Mouse (Mus musculus) kidney, postnatal 0 days (tissue): ENCODE data around the gene Fev. TPM values are rescaled to one million over a fixed set of nuclear protein-coding genes. Genes with fewer than 3 reads are reported as not detected.

Experiments
- ATAC-seq: fragments of 200-750 bp; cut with Nextera tagmentation; replicated peaks from 2 replicates; pipeline ENCODE4 v1.8.0; 2017; ENCODE audit warnings: low read depth, moderate number of reproducible peaks, moderate TSS enrichment, moderate library complexity; ENCODE audit not compliant: low FRiP score
- DNase-seq: peaks from one replicate; pipeline ENCODE4 v3.0.0-alpha.2; 2016; ENCODE audit warnings: low spot score
- H3K27ac ChIP-seq: fragments of 300-500 bp; sonication (generic); 2 replicates; pipeline ENCODE4 v1.5.1; 2014; ENCODE audit warnings: mild to moderate bottlenecking
- H3K27me3 ChIP-seq: fragments of 300-500 bp; sonication (generic); 2 replicates; pipeline ENCODE4 v1.6.1; 2014; ENCODE audit warnings: low read length, mixed read lengths; ENCODE audit not compliant: insufficient read depth
- H3K36me3 ChIP-seq: fragments of 300-500 bp; sonication (generic); 2 replicates; pipeline ENCODE4 v1.6.1; 2014; ENCODE audit warnings: low read length, mixed read lengths; ENCODE audit not compliant: insufficient read depth
- H3K4me1 ChIP-seq: fragments of 300-500 bp; sonication (generic); replicated peaks from 2 replicates; pipeline ENCODE4 v1.6.1; 2014; ENCODE audit warnings: antibody characterized with exemption, low read length, mixed read lengths; ENCODE audit not compliant: insufficient read depth
- H3K4me2 ChIP-seq: fragments of 300-500 bp; sonication (generic); 2 replicates; pipeline ENCODE4 v1.6.1; 2014; ENCODE audit warnings: mild to moderate bottlenecking, low read length, moderate library complexity, mixed read lengths
- H3K4me3 ChIP-seq: fragments of 300-500 bp; sonication (generic); replicated peaks from 2 replicates; pipeline ENCODE4 v1.5.1; 2014; ENCODE audit warnings: low read depth, low read length
- H3K9ac ChIP-seq: fragments of 300-500 bp; sonication (generic); 2 replicates; pipeline ENCODE4 v1.6.1; 2014; ENCODE audit warnings: low read depth, low read length
- H3K9me3 ChIP-seq: fragments of 300-500 bp; sonication (generic); replicated peaks from 2 replicates; pipeline ENCODE4 v1.6.1; 2016; ENCODE audit warnings: low read length, inconsistent platforms, mixed read lengths
- CTCF ChIP-seq: IDR thresholded peaks from 2 replicates; pipeline ENCODE4 v1.5.1; 2016; ENCODE audit warnings: antibody characterized with exemption, low read depth, mild to moderate bottlenecking, moderate library complexity
- WGBS: fragments of 180-500 bp; shearing (Covaris S2); extraction: QIAGEN DNeasy Blood & Tissue Kit; methylation state at CpG from one replicate; pipeline ENCODE4 v1.1.7; 2014; 5-methylcytosine and 5-hydroxymethylcytosine counted together
- polyA plus RNA-seq: library from polyadenylated mRNA; unstranded; fragments of >200 nt; fragmentation: Nextera tagmentation; extraction: Ambion mirVana; gene quantifications from 2 replicates; pipeline ENCODE4 v1.2.1, GENCODE M21; 2015

Gene Fev
- polyA plus RNA-seq, 1 experiment from 2014 or later, result 0.14 TPM

GRCm38 (mm10) chr1:74901686-74902085 is 16.5 kb upstream of the Fev start:
- ATAC-seq (no peak), DNase-seq (no peak)
- Histone ChIP-seq H3K27me3 (peaks cover 56% of the 10 kb centered on the region), H3K4me3 (no peak overlapping the region), H3K27ac (no peak overlapping the region), H3K9me3 (no peaks in the 10 kb centered on the region), H3K4me2 (no peak overlapping the region), H3K36me3 (no peaks in the 10 kb centered on the region), H3K4me1 (peaks cover 6% of the 10 kb centered on the region; the same call in 1 of the 2 replicates), H3K9ac (no peak overlapping the region)
- peak; percentile 63 for TF ChIP-seq CTCF
- 3% methylated on average over 3 of the region's 3 CpGs for WGBS

GRCm38 (mm10) chr1:74900341-74901285 is 15.4 kb upstream of the Fev start:
- Histone ChIP-seq H3K36me3 (no peaks in the 10 kb centered on the region), H3K9ac (no peak overlapping the region), H3K27ac (no peak overlapping the region), H3K27me3 (peaks cover 62% of the 10 kb centered on the region), H3K9me3 (no peaks in the 10 kb centered on the region), H3K4me1 (peaks cover 6% of the 10 kb centered on the region; the same call in 1 of the 2 replicates), H3K4me3 (peak overlapping the region; percentile 26), H3K4me2 (peak overlapping the region; percentile 51)
- no peak for TF ChIP-seq CTCF
- under 1% methylated on average over 63 of the region's 66 CpGs for WGBS
- no peak for DNase-seq
- no peak; the same call in 1 of the 2 replicates for ATAC-seq

GRCm38 (mm10) chr1:74898656-74899431 is 13.6 kb upstream of the Fev start:
- WGBS, result 9% methylated on average over 7 of the region's 10 CpGs
- TF ChIP-seq CTCF, result no peak
- H3K9me3 ChIP-seq, result no peaks in the 10 kb centered on the region
- H3K9ac ChIP-seq, result no peak overlapping the region
- no peak overlapping the region for H3K4me2 ChIP-seq
- no peak overlapping the region for H3K27ac ChIP-seq
- no peaks in the 10 kb centered on the region for H3K36me3 ChIP-seq
- H3K4me1 ChIP-seq, result peaks cover 6% of the 10 kb centered on the region; the same call in 1 of the 2 replicates
- ATAC-seq (no peak), DNase-seq (no peak)
- H3K4me3 ChIP-seq, result no peak overlapping the region
- peaks cover 69% of the 10 kb centered on the region for H3K27me3 ChIP-seq

GRCm38 (mm10) chr1:74897976-74898375 is 12.8 kb upstream of the Fev start:
- no peak overlapping the region for H3K9ac ChIP-seq
- no peak overlapping the region for H3K4me3 ChIP-seq
- H3K4me2 ChIP-seq, result no peak overlapping the region
- H3K4me1 ChIP-seq, result peaks cover 6% of the 10 kb centered on the region; the same call in 1 of the 2 replicates
- WGBS, result 1% methylated on average over 7 of the region's 7 CpGs
- peaks cover 76% of the 10 kb centered on the region for H3K27me3 ChIP-seq
- DNase-seq (no peak), ATAC-seq (no peak)
- no peaks in the 10 kb centered on the region for H3K36me3 ChIP-seq
- TF ChIP-seq CTCF, result no peak
- H3K27ac ChIP-seq, result no peak overlapping the region
- H3K9me3 ChIP-seq, result no peaks in the 10 kb centered on the region

GRCm38 (mm10) chr1:74894966-74895365 is 9.7 kb upstream of the Fev start:
- H3K9me3 ChIP-seq, result no peaks in the 10 kb centered on the region
- H3K4me3 ChIP-seq, result no peak overlapping the region
- H3K36me3 ChIP-seq, result no peaks in the 10 kb centered on the region
- no peaks in the 10 kb centered on the region; the same call in 1 of the 2 replicates for H3K4me1 ChIP-seq
- H3K9ac ChIP-seq, result no peak overlapping the region
- 0 out of 2 replicates have a peak, but pooled peaks have one; percentile 15 for ATAC-seq
- H3K27ac ChIP-seq, result no peak overlapping the region
- no peak overlapping the region for H3K4me2 ChIP-seq
- 18% methylated on average over 4 of the region's 4 CpGs for WGBS
- peak; percentile 78 for TF ChIP-seq CTCF
- peaks cover 75% of the 10 kb centered on the region for H3K27me3 ChIP-seq
- DNase-seq, result peak; percentile 64
